Mouse (Mus musculus) kidney, embryonic 14.5 days (tissue): ENCODE data around the gene Nr6a1. TPM values are rescaled to one million over a fixed set of nuclear protein-coding genes. Genes with fewer than 3 reads are reported as not detected.

Experiments
- ATAC-seq: fragments of 200-750 bp; cut with Nextera tagmentation; 2 replicates; pipeline ENCODE4 v1.8.0; 2017; ENCODE audit warnings: moderate number of reproducible peaks, mild to moderate bottlenecking, moderate TSS enrichment, moderate library complexity; ENCODE audit not compliant: low FRiP score, low TSS enrichment
- H3K27ac ChIP-seq: fragments of 300-500 bp; sonication (generic); 2 replicates; pipeline ENCODE4 v1.5.1; 2014; ENCODE audit warnings: low read depth, mild to moderate bottlenecking, low read length, moderate library complexity, mixed read lengths
- H3K27me3 ChIP-seq: fragments of 300-500 bp; sonication (generic); 2 replicates; pipeline ENCODE4 v1.6.1; 2014; ENCODE audit warnings: mild to moderate bottlenecking, low read length; ENCODE audit not compliant: control insufficient read depth, insufficient read depth
- H3K36me3 ChIP-seq: fragments of 300-500 bp; sonication (generic); 2 replicates; pipeline ENCODE4 v1.6.1; 2014; ENCODE audit warnings: low read length, mixed read lengths; ENCODE audit not compliant: control insufficient read depth, insufficient read depth
- H3K4me1 ChIP-seq: fragments of 300-500 bp; sonication (generic); 2 replicates; pipeline ENCODE4 v1.6.1; 2014; ENCODE audit warnings: low read length, mixed read lengths; ENCODE audit not compliant: control insufficient read depth, insufficient read depth
- H3K4me2 ChIP-seq: fragments of 300-500 bp; sonication (generic); replicated peaks from 2 replicates; pipeline ENCODE4 v1.6.1; 2014; ENCODE audit warnings: low read depth, mild to moderate bottlenecking, low read length
- H3K4me3 ChIP-seq: fragments of 300-500 bp; sonication (generic); 2 replicates; pipeline ENCODE4 v1.5.1; 2014; ENCODE audit warnings: mild to moderate bottlenecking, low read length
- H3K9ac ChIP-seq: fragments of 300-500 bp; sonication (generic); 2 replicates; pipeline ENCODE4 v1.6.1; 2014; ENCODE audit warnings: low read depth, mild to moderate bottlenecking, low read length, moderate library complexity
- H3K9me3 ChIP-seq: fragments of 300-500 bp; sonication (generic); 2 replicates; pipeline ENCODE4 v1.6.1; 2016; ENCODE audit warnings: low read length; ENCODE audit not compliant: control insufficient read depth
- WGBS: fragments of 180-500 bp; shearing (Covaris S2); extraction: QIAGEN DNeasy Blood & Tissue Kit; methylation state at CpG from one replicate; pipeline ENCODE4 v1.1.7; 2014; 5-methylcytosine and 5-hydroxymethylcytosine counted together
- polyA plus RNA-seq: library from polyadenylated mRNA; unstranded; fragments of >200 nt; fragmentation: Nextera tagmentation; extraction: Ambion mirVana; gene quantifications from 2 replicates; pipeline ENCODE4 v1.2.1, GENCODE M21; 2014

Nr6a1 gene
- polyA plus RNA-seq, 1 experiment from 2014 or later = 1.4 TPM

GRCm38 (mm10) chr2:38964198-38964597, 36.7 kb upstream of the Nr6a1 start:
- H3K9me3 ChIP-seq = no peaks in the 10 kb centered on the region
- H3K4me1 ChIP-seq = no peaks in the 10 kb centered on the region
- no peak overlapping the region for H3K4me2 ChIP-seq
- WGBS = 9% methylated on average over 4 of the region's 4 CpGs
- H3K36me3 ChIP-seq = no peaks in the 10 kb centered on the region
- no peak overlapping the region for H3K4me3 ChIP-seq
- no peaks in the 10 kb centered on the region for H3K27me3 ChIP-seq
- H3K27ac ChIP-seq = no peak overlapping the region
- ATAC-seq = peak; percentile 89
- H3K9ac ChIP-seq = no peak overlapping the region

- Histone ChIP-seq H3K4me1 (no peaks in the 10 kb centered on the region), H3K36me3 (no peaks in the 10 kb centered on the region), H3K4me3 (no peak overlapping the region), H3K9me3 (no peaks in the 10 kb centered on the region), H3K9ac (no peak overlapping the region), H3K27ac (no peak overlapping the region), H3K27me3 (no peaks in the 10 kb centered on the region), H3K4me2 (no peak overlapping the region)
- no peak for ATAC-seq
- WGBS = 81% methylated on average over 5 of the region's 5 CpGs
Observed at GRCm38 (mm10) chr2:38957671-38958223, 30.3 kb upstream of the Nr6a1 start.

- no peak overlapping the region for H3K9ac ChIP-seq
- ATAC-seq = no peak
- H3K27me3 ChIP-seq = no peaks in the 10 kb centered on the region
- no peak overlapping the region for H3K4me2 ChIP-seq
- no peak overlapping the region for H3K27ac ChIP-seq
- H3K36me3 ChIP-seq = no peaks in the 10 kb centered on the region
- WGBS = 37% methylated on average over 2 of the region's 2 CpGs
- no peaks in the 10 kb centered on the region for H3K9me3 ChIP-seq
- no peak overlapping the region for H3K4me3 ChIP-seq
- no peaks in the 10 kb centered on the region for H3K4me1 ChIP-seq
Observed at GRCm38 (mm10) chr2:38956062-38956461, 28.6 kb upstream of the Nr6a1 start.

- Histone ChIP-seq H3K4me2 (no peak overlapping the region), H3K4me1 (no peaks in the 10 kb centered on the region), H3K9ac (no peak overlapping the region), H3K36me3 (no peaks in the 10 kb centered on the region), H3K27ac (no peak overlapping the region), H3K4me3 (no peak overlapping the region), H3K9me3 (no peaks in the 10 kb centered on the region), H3K27me3 (no peaks in the 10 kb centered on the region)
- no peak for ATAC-seq
- WGBS = 78% methylated on average over 5 of the region's 5 CpGs
Observed at GRCm38 (mm10) chr2:38953152-38953883, 25.8 kb upstream of the Nr6a1 start.

GRCm38 (mm10) chr2:38950281-38950719, 22.8 kb upstream of the Nr6a1 start:
- Histone ChIP-seq H3K27me3 (no peaks in the 10 kb centered on the region), H3K9ac (no peak overlapping the region), H3K9me3 (no peaks in the 10 kb centered on the region), H3K27ac (no peak overlapping the region), H3K4me1 (no peaks in the 10 kb centered on the region), H3K36me3 (no peaks in the 10 kb centered on the region), H3K4me2 (no peak overlapping the region), H3K4me3 (no peak overlapping the region)
- WGBS = 74% methylated on average over 7 of the region's 7 CpGs
- ATAC-seq = no peak

- no peak overlapping the region for H3K4me2 ChIP-seq
- 67% methylated on average over 7 of the region's 7 CpGs for WGBS
- no peak for ATAC-seq
- H3K4me3 ChIP-seq = no peak overlapping the region
- no peak overlapping the region for H3K9ac ChIP-seq
- no peaks in the 10 kb centered on the region for H3K9me3 ChIP-seq
- no peaks in the 10 kb centered on the region for H3K27me3 ChIP-seq
- H3K4me1 ChIP-seq = no peaks in the 10 kb centered on the region
- H3K36me3 ChIP-seq = no peaks in the 10 kb centered on the region
- H3K27ac ChIP-seq = 0 out of 2 replicates have a peak overlapping the region, but pooled peaks have one; percentile 7
Observed at GRCm38 (mm10) chr2:38947566-38947965, 20.1 kb upstream of the Nr6a1 start.

- H3K9me3 ChIP-seq = no peaks in the 10 kb centered on the region
- no peak overlapping the region for H3K4me3 ChIP-seq
- no peak overlapping the region for H3K9ac ChIP-seq
- H3K27me3 ChIP-seq = no peaks in the 10 kb centered on the region
- no peaks in the 10 kb centered on the region for H3K36me3 ChIP-seq
- 60% methylated on average over 3 of the region's 3 CpGs for WGBS
- H3K27ac ChIP-seq = no peak overlapping the region
- no peak overlapping the region for H3K4me2 ChIP-seq
- no peak; the same call in 1 of the 2 replicates for ATAC-seq
- H3K4me1 ChIP-seq = no peaks in the 10 kb centered on the region
Observed at GRCm38 (mm10) chr2:38944460-38945161, 17.1 kb upstream of the Nr6a1 start.

GRCm38 (mm10) chr2:38943977-38944376, 16.5 kb upstream of the Nr6a1 start:
- no peak overlapping the region for H3K4me3 ChIP-seq
- H3K27me3 ChIP-seq = no peaks in the 10 kb centered on the region
- H3K36me3 ChIP-seq = no peaks in the 10 kb centered on the region
- no peak overlapping the region for H3K4me2 ChIP-seq
- ATAC-seq = no peak
- H3K4me1 ChIP-seq = no peaks in the 10 kb centered on the region
- WGBS = 55% methylated on average over 2 of the region's 2 CpGs
- H3K27ac ChIP-seq = no peak overlapping the region
- H3K9me3 ChIP-seq = no peaks in the 10 kb centered on the region
- no peak overlapping the region for H3K9ac ChIP-seq

- ATAC-seq = no peak
- no peak overlapping the region for H3K4me2 ChIP-seq
- WGBS = 73% methylated on average over 5 of the region's 5 CpGs
- no peaks in the 10 kb centered on the region for H3K9me3 ChIP-seq
- H3K4me3 ChIP-seq = no peak overlapping the region
- no peaks in the 10 kb centered on the region for H3K27me3 ChIP-seq
- no peak overlapping the region for H3K27ac ChIP-seq
- no peaks in the 10 kb centered on the region for H3K36me3 ChIP-seq
- no peaks in the 10 kb centered on the region for H3K4me1 ChIP-seq
- H3K9ac ChIP-seq = no peak overlapping the region
Observed at GRCm38 (mm10) chr2:38943161-38943560, 15.7 kb upstream of the Nr6a1 start.
